Mouse (Mus musculus) gastrocnemius, postnatal 36 days (tissue): ENCODE results near the gene Pigb. TPM values are rescaled to one million over a fixed set of nuclear protein-coding genes. Genes with fewer than 3 reads are reported as not detected.

Experiments
- DNase-seq, 2 experiments: peaks; one replicate each; pipeline ENCODE4 v3.0.0; 2022
- intact Hi-C: fragments of 180-260 bp; cut with DNase I; formaldehyde crosslinking; loops from one replicate; pipeline ENCODE4 v1.15.1; 2025
- total RNA-seq, 2 experiments: library from RNA; stranded (reverse); gene quantifications; 2 replicates each; pipeline ENCODE4 v1.2.3; 2021

The Pigb gene
- total RNA-seq, 2 experiments from 2014 or later = 3.2 to 4.3 TPM

- intact Hi-C loops = no loop called here
These were observed 39.7 kb downstream of the Pigb start for GRCm38 (mm10) chr9:73000487-73000886.

GRCm38 (mm10) chr9:72996806-72997205 is 43.4 kb downstream of the Pigb start:
- DNase-seq = no peak
- intact Hi-C loops = no loop called here

More at GRCm38 (mm10) chr9:73000487-73000886, 39.7 kb downstream of the Pigb start:
- no peak for DNase-seq

- intact Hi-C loops = no loop called here
- DNase-seq = no peak
These were observed 44.0 kb downstream of the Pigb start for GRCm38 (mm10) chr9:72996167-72996566.

GRCm38 (mm10) chr9:72992576-72992975 is 47.6 kb downstream of the Pigb start:
- intact Hi-C loops = no loop called here
- no peak for DNase-seq

- intact Hi-C loops = no loop called here
- no peak for DNase-seq
These were observed 48.8 kb downstream of the Pigb start for GRCm38 (mm10) chr9:72991420-72991819.

GRCm38 (mm10) chr9:72988706-72989105 is 51.5 kb downstream of the Pigb start:
- intact Hi-C loops = no loop called here
- no peak for DNase-seq

- intact Hi-C loops = no loop called here
- DNase-seq = no peak
These were observed 52.5 kb downstream of the Pigb start for GRCm38 (mm10) chr9:72987703-72988102.

- DNase-seq = peak; percentile 90 to 94
- intact Hi-C loops = no loop called here
These were observed 54.6 kb downstream of the Pigb start, which contains the start of the genes Ccpg1os and Ccpg1 for GRCm38 (mm10) chr9:72985250-72986220. Gene Ccpg1os, minus strand, starts transcription at chr9:72985382. Gene Ccpg1, plus strand, starts transcription at chr9:72985429.

- intact Hi-C loops = no loop called here
- DNase-seq = no peak
These were observed 57.1 kb downstream of the Pigb start for GRCm38 (mm10) chr9:72983066-72983465.

GRCm38 (mm10) chr9:72975242-72975641 is 64.9 kb downstream of the Pigb start:
- intact Hi-C loops = no loop called here
- no peak for DNase-seq

GRCm38 (mm10) chr9:72974734-72975133 is 65.4 kb downstream of the Pigb start:
- intact Hi-C loops = no loop called here
- no peak for DNase-seq

- intact Hi-C loops = no loop called here
- no peak for DNase-seq
These were observed 67.2 kb downstream of the Pigb start for GRCm38 (mm10) chr9:72972984-72973383.

GRCm38 (mm10) chr9:72972435-72972834 is 67.7 kb downstream of the Pigb start:
- intact Hi-C loops = no loop called here
- DNase-seq = no peak

GRCm38 (mm10) chr9:72969874-72970273 is 70.3 kb downstream of the Pigb start:
- no peak for DNase-seq
- intact Hi-C loops = loop anchor here (2.0 kb wide), 1 partner anchor 121 kb away; no protein-coding TSS in a partner anchor

GRCm38 (mm10) chr9:72968349-72969061 is 71.7 kb downstream of the Pigb start:
- peak in 1 of 2 experiments; percentile 16 for DNase-seq
- intact Hi-C loops = no loop called here

- no peak for DNase-seq
- intact Hi-C loops = no loop called here
These were observed 78.2 kb downstream of the Pigb start for GRCm38 (mm10) chr9:72961959-72962358.

- intact Hi-C loops = no loop called here
- no peak for DNase-seq
These were observed 78.8 kb downstream of the Pigb start for GRCm38 (mm10) chr9:72961346-72961745.

- intact Hi-C loops = no loop called here
These were observed 81.4 kb downstream of the Pigb start, which contains the start of the genes Dyx1c1 and Gm44503 for GRCm38 (mm10) chr9:72958521-72959450. Gene Dyx1c1, plus strand, starts transcription at chr9:72958785. Gene Gm44503, plus strand, starts transcription at chr9:72958852.

More at GRCm38 (mm10) chr9:72958521-72959450, 81.4 kb downstream of the Pigb start, which contains the start of the genes Dyx1c1 and Gm44503:
- DNase-seq = peak; percentile 49 to 54
